Mouse (Mus musculus) midbrain, embryonic 16.5 days (tissue): Measurements from ENCODE around the gene Ttc6. TPM values are rescaled to one million over a fixed set of nuclear protein-coding genes. Genes with fewer than 3 reads are reported as not detected.

Source experiments
- ATAC-seq: fragments of 200-750 bp; cut with Nextera tagmentation; 2 replicates; pipeline ENCODE4 v1.8.0; 2017; ENCODE audit warnings: moderate TSS enrichment
- H3K27ac ChIP-seq: fragments of 300-500 bp; sonication (generic); 2 replicates; pipeline ENCODE4 v1.5.1; 2014; ENCODE audit warnings: mild to moderate bottlenecking, low read length, mixed read lengths
- H3K27me3 ChIP-seq: fragments of 300-500 bp; sonication (generic); 2 replicates; pipeline ENCODE4 v1.6.1; 2014; ENCODE audit warnings: low read depth, low read length, mixed read lengths; ENCODE audit not compliant: control insufficient read depth, insufficient read depth
- H3K36me3 ChIP-seq: fragments of 300-500 bp; sonication (generic); 2 replicates; pipeline ENCODE4 v1.6.1; 2014; ENCODE audit warnings: mild to moderate bottlenecking, low read length, moderate library complexity, mixed read lengths; ENCODE audit not compliant: control insufficient read depth, insufficient read depth
- H3K4me1 ChIP-seq: fragments of 300-500 bp; sonication (generic); 2 replicates; pipeline ENCODE4 v1.6.1; 2014; ENCODE audit warnings: mild to moderate bottlenecking, low read length, mixed read lengths; ENCODE audit not compliant: control insufficient read depth, insufficient read depth
- H3K4me2 ChIP-seq: fragments of 300-500 bp; sonication (generic); 2 replicates; pipeline ENCODE4 v1.6.1; 2014; ENCODE audit warnings: mild to moderate bottlenecking, low read length, mixed read lengths
- H3K4me3 ChIP-seq: fragments of 300-500 bp; sonication (generic); 2 replicates; pipeline ENCODE4 v1.5.1; 2014; ENCODE audit warnings: low read depth, mild to moderate bottlenecking, low read length, moderate library complexity, mixed read lengths
- H3K9ac ChIP-seq: fragments of 300-500 bp; sonication (generic); 2 replicates; pipeline ENCODE4 v1.6.1; 2014; ENCODE audit warnings: low read depth, low read length, mixed read lengths
- H3K9me3 ChIP-seq: fragments of 300-500 bp; sonication (generic); replicated peaks from 2 replicates; pipeline ENCODE4 v1.6.1; 2014; ENCODE audit warnings: mild to moderate bottlenecking, low read length, mixed read lengths; ENCODE audit not compliant: control insufficient read depth, poor library complexity, severe bottlenecking
- WGBS: fragments of 180-500 bp; shearing (Covaris S2); extraction: QIAGEN DNeasy Blood & Tissue Kit; methylation state at CpG from one replicate; pipeline ENCODE4 v1.1.7; 2014; 5-methylcytosine and 5-hydroxymethylcytosine counted together
- polyA plus RNA-seq: library from polyadenylated mRNA; unstranded; fragments of >200 nt; fragmentation: Nextera tagmentation; extraction: Ambion mirVana; gene quantifications from 2 replicates; pipeline ENCODE4 v1.2.1, GENCODE M21; 2015

Gene Ttc6
- polyA plus RNA-seq, 1 experiment from 2014 or later = 1.3 TPM

DNA sequence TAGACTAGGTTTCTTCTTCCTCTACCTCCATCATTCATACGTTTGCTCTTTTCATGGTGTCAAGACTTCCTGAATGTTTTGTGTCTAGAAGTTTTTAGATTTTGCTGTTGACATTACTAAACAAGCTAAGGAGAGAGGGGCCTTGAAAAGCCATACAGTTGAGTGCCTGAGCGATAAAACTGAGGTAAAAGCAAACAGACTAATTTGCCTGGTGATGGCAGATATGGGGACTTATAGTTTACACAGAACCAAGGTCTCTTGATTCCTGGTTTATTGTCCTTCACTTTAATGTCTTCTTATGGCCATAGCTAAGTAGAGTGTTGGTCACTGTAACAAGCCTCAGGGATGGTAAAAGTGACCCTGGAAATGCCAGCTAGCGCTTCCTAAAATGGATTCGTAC is 51.2 kb downstream of the Ttc6 start:
- Histone ChIP-seq H3K36me3 (no peaks in the 10 kb centered on the region), H3K4me2 (no peak overlapping the region), H3K4me1 (no peaks in the 10 kb centered on the region), H3K27me3 (no peaks in the 10 kb centered on the region), H3K27ac (no peak overlapping the region), H3K9ac (no peak overlapping the region), H3K4me3 (no peak overlapping the region), H3K9me3 (no peaks in the 10 kb centered on the region)
- ATAC-seq = no peak
- 94% methylated on average over 4 of the region's 4 CpGs for WGBS

DNA sequence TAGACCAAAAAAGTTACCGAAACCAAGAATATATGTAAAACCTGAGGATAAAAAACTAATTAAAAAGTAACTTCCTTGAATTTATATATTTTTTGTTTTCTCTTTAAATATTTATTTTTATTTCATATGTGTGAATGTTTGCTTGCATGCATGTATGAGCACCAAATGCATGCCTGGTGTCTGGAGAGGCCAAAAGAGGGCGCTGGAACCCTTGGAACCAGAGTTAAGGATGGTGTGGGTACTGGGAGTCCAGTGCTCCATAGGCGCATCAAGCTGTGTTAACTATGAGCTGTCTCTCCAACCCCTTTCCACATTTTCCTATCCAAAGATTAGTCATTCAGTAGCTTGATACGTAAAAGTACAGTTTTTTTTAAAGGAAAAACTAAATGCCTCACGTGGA is 58.1 kb downstream of the Ttc6 start:
- WGBS = 78% methylated on average over 5 of the region's 5 CpGs

GRCm38 (mm10) chr12:57623264-57623663 is 59.4 kb downstream of the Ttc6 start:
- no peak overlapping the region for H3K9ac ChIP-seq
- 49% methylated on average over 7 of the region's 7 CpGs for WGBS
- no peaks in the 10 kb centered on the region for H3K4me1 ChIP-seq
- H3K27me3 ChIP-seq = no peaks in the 10 kb centered on the region
- no peak overlapping the region for H3K4me3 ChIP-seq
- no peaks in the 10 kb centered on the region for H3K36me3 ChIP-seq
- no peaks in the 10 kb centered on the region for H3K9me3 ChIP-seq
- ATAC-seq = no peak
- H3K27ac ChIP-seq = no peak overlapping the region
- H3K4me2 ChIP-seq = no peak overlapping the region

More for the DNA sequence above, 58.1 kb downstream of the Ttc6 start:
- Histone ChIP-seq H3K9ac (no peak overlapping the region), H3K4me3 (no peak overlapping the region), H3K36me3 (no peaks in the 10 kb centered on the region), H3K27me3 (no peaks in the 10 kb centered on the region), H3K9me3 (no peaks in the 10 kb centered on the region), H3K4me2 (no peak overlapping the region), H3K4me1 (no peaks in the 10 kb centered on the region), H3K27ac (no peak overlapping the region)
- ATAC-seq = no peak

DNA sequence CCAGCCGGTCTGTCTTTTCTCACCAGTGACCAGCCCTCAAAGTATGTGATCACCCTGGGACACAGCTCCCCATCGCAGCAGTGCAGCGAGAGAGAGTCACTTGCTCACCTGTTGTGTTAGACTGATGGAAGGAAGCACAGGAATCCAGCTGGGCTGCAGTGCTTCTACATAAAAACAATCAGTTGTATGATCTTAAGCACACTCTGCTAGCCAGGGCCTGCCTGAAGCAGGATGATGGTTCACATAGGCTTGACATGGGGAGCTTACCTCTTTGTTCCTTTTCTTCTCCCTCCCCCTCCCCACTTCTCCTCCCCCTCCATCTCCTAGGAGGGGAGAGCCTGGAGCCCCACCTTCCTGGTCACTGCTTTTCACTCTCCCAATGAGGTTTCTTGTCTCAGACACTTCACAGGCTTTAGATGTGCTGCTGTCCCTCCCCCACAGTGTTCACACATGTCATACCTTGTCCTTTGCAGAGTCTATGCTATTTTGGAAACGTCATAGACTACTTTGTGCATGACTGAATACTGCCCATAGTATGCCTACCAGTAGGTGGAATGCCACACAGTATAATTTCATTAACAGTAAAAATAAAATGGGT is 60.2 kb downstream of the Ttc6 start:
- WGBS = 21% methylated on average over 4 of the region's 4 CpGs
- Histone ChIP-seq H3K9me3 (no peaks in the 10 kb centered on the region), H3K36me3 (no peaks in the 10 kb centered on the region), H3K27me3 (no peaks in the 10 kb centered on the region), H3K9ac (no peak overlapping the region), H3K4me3 (no peak overlapping the region), H3K27ac (no peak overlapping the region), H3K4me2 (no peak overlapping the region), H3K4me1 (no peaks in the 10 kb centered on the region)
- no peak for ATAC-seq

GRCm38 (mm10) chr12:57650011-57650410 is 86.1 kb downstream of the Ttc6 start:
- WGBS = 88% methylated on average over 4 of the region's 4 CpGs
- no peaks in the 10 kb centered on the region for H3K9me3 ChIP-seq
- no peaks in the 10 kb centered on the region for H3K36me3 ChIP-seq
- no peaks in the 10 kb centered on the region for H3K27me3 ChIP-seq
- no peaks in the 10 kb centered on the region for H3K4me1 ChIP-seq
- no peak overlapping the region for H3K4me3 ChIP-seq
- H3K27ac ChIP-seq = no peak overlapping the region
- H3K9ac ChIP-seq = no peak overlapping the region
- H3K4me2 ChIP-seq = no peak overlapping the region
- no peak for ATAC-seq

GRCm38 (mm10) chr12:57650677-57651076 is 86.8 kb downstream of the Ttc6 start:
- Histone ChIP-seq H3K27ac (no peak overlapping the region), H3K9me3 (no peaks in the 10 kb centered on the region), H3K9ac (no peak overlapping the region), H3K27me3 (no peaks in the 10 kb centered on the region), H3K4me3 (no peak overlapping the region), H3K4me1 (no peaks in the 10 kb centered on the region), H3K36me3 (no peaks in the 10 kb centered on the region), H3K4me2 (no peak overlapping the region)
- WGBS = 82% methylated on average over 8 of the region's 8 CpGs
- no peak for ATAC-seq

GRCm38 (mm10) chr12:57662986-57663674 is 99.2 kb downstream of the Ttc6 start:
- H3K9ac ChIP-seq = no peak overlapping the region
- no peaks in the 10 kb centered on the region for H3K36me3 ChIP-seq
- H3K27me3 ChIP-seq = no peaks in the 10 kb centered on the region
- H3K4me2 ChIP-seq = no peak overlapping the region
- WGBS = 74% methylated on average over 10 of the region's 10 CpGs
- H3K9me3 ChIP-seq = no peaks in the 10 kb centered on the region
- no peak overlapping the region for H3K27ac ChIP-seq
- H3K4me1 ChIP-seq = no peaks in the 10 kb centered on the region
- ATAC-seq = no peak
- H3K4me3 ChIP-seq = no peak overlapping the region

DNA sequence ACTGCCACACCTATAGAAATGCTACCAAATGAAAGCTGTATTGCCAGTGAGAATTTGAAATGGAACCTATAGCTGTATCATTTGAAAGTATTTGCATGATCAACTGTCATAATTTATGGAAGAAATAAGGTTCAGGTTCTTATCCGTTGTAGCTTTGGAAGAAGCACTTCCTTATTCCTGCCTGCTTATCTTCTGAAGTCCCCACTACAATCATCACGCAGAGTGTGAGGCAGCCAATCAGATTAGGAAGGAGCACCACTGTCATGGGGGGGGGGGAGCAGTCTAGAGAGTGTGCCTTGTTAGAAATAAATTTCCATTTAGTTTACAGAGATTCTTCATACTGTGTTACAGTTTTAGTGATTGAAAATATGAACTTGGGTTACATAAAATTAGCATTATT is 108.5 kb downstream of the Ttc6 start:
- Histone ChIP-seq H3K4me3 (no peak overlapping the region), H3K27ac (no peak overlapping the region), H3K9ac (no peak overlapping the region), H3K4me2 (no peak overlapping the region), H3K36me3 (no peaks in the 10 kb centered on the region), H3K4me1 (no peaks in the 10 kb centered on the region), H3K27me3 (no peaks in the 10 kb centered on the region), H3K9me3 (no peaks in the 10 kb centered on the region)
- no peak for ATAC-seq
- WGBS = 80% methylated on average over 2 of the region's 2 CpGs

DNA sequence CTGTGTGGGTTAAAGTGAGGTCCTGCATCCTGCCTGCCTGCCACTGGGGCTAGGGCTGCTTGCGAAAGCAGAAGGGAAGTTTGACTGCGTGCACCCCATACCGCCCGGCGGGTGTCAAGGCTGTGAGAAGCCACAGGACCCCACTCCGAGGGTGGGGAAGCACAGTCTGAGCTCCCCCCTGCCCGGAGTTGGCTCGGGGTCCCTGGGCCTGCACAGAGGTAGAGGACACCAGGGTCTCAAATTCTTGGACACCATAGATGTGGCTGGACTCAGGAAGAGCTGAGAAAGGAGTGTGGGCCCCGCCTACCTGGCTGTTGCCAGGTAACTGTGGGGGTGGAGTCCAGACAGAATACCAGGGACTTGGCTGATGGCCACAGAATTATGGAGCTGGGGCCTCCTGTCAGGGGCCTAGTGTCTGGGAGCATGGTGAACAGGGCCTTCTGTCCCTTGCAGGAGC is 121.1 kb downstream of the Ttc6 start:
- WGBS = 51% methylated on average over 9 of the region's 9 CpGs
- peak; percentile 48; the same call in 1 of the 2 replicates for ATAC-seq
- H3K4me2 ChIP-seq = no peak overlapping the region

More for the DNA sequence above, 121.1 kb downstream of the Ttc6 start:
- Histone ChIP-seq H3K27ac (no peak overlapping the region), H3K4me3 (no peak overlapping the region), H3K9ac (no peak overlapping the region), H3K27me3 (no peaks in the 10 kb centered on the region), H3K4me1 (no peaks in the 10 kb centered on the region), H3K36me3 (no peaks in the 10 kb centered on the region), H3K9me3 (no peaks in the 10 kb centered on the region)
